Mouse (Mus musculus): ENCODE measurements around the gene Igfn1. TPM values are rescaled to one million over a fixed set of nuclear protein-coding genes. Genes with fewer than 3 reads are reported as not detected.

The Igfn1 gene
- polyA plus RNA-seq, 1 experiment from 2014 or later = not detected

- H3K9me3 ChIP-seq (replicated peaks; ENCODE audit: control insufficient read depth, low read length) = no peaks in the 10 kb centered on the region
- ATAC-seq (replicated peaks; ENCODE audit: insufficient number of reproducible peaks, low FRiP score, low TSS enrichment, low read depth) (no peak), DNase-seq (ENCODE audit: low spot score) (no peak)
- H3K4me2 ChIP-seq (ENCODE audit: low read depth, low read length) = no peak overlapping the region
- no peak overlapping the region for H3K27ac ChIP-seq (replicated peaks; ENCODE audit: low read depth, low read length)
- H3K4me3 ChIP-seq (ENCODE audit: low read depth, low read length) = no peak overlapping the region
- 67% methylated on average over 2 of the region's 2 CpGs for WGBS
- H3K4me1 ChIP-seq (ENCODE audit: control insufficient read depth, insufficient read depth, low read length) = no peaks in the 10 kb centered on the region
- no peak overlapping the region for H3K9ac ChIP-seq (replicated peaks; ENCODE audit: low read length)
- H3K36me3 ChIP-seq (replicated peaks; ENCODE audit: control insufficient read depth, insufficient read depth, low read depth, low read length) = no peaks in the 10 kb centered on the region
- H3K27me3 ChIP-seq (ENCODE audit: control insufficient read depth, insufficient read depth, low read length) = no peaks in the 10 kb centered on the region
Measured at GRCm38 (mm10) chr1:135943713-135944112, 62.4 kb downstream of the Igfn1 start.

- H3K9ac ChIP-seq (replicated peaks; ENCODE audit: low read length) = no peak overlapping the region
- no peaks in the 10 kb centered on the region for H3K27me3 ChIP-seq (ENCODE audit: control insufficient read depth, insufficient read depth, low read length)
- H3K4me2 ChIP-seq (ENCODE audit: low read depth, low read length) = no peak overlapping the region
- no peak for DNase-seq (ENCODE audit: low spot score)
- H3K27ac ChIP-seq (replicated peaks; ENCODE audit: low read depth, low read length) = no peak overlapping the region
- H3K4me1 ChIP-seq (ENCODE audit: control insufficient read depth, insufficient read depth, low read length) = no peaks in the 10 kb centered on the region
- no peak for ATAC-seq (replicated peaks; ENCODE audit: insufficient number of reproducible peaks, low FRiP score, low TSS enrichment, low read depth)
- no peak overlapping the region for H3K4me3 ChIP-seq (ENCODE audit: low read depth, low read length)
- H3K9me3 ChIP-seq (replicated peaks; ENCODE audit: control insufficient read depth, low read length) = no peaks in the 10 kb centered on the region
- H3K36me3 ChIP-seq (replicated peaks; ENCODE audit: control insufficient read depth, insufficient read depth, low read depth, low read length) = no peaks in the 10 kb centered on the region
- WGBS = 20% methylated on average over 7 of the region's 7 CpGs
Measured at GRCm38 (mm10) chr1:135942116-135942515, 64.0 kb downstream of the Igfn1 start.

GRCm38 (mm10) chr1:135941259-135942006 is 64.7 kb downstream of the Igfn1 start:
- no peak overlapping the region for H3K4me3 ChIP-seq (ENCODE audit: low read depth, low read length)
- H3K9ac ChIP-seq (replicated peaks; ENCODE audit: low read length) = no peak overlapping the region
- ATAC-seq (replicated peaks; ENCODE audit: insufficient number of reproducible peaks, low FRiP score, low TSS enrichment, low read depth) (no peak), DNase-seq (ENCODE audit: low spot score) (no peak)
- no peaks in the 10 kb centered on the region for H3K4me1 ChIP-seq (ENCODE audit: control insufficient read depth, insufficient read depth, low read length)
- no peaks in the 10 kb centered on the region for H3K27me3 ChIP-seq (ENCODE audit: control insufficient read depth, insufficient read depth, low read length)
- H3K9me3 ChIP-seq (replicated peaks; ENCODE audit: control insufficient read depth, low read length) = no peaks in the 10 kb centered on the region
- no peaks in the 10 kb centered on the region for H3K36me3 ChIP-seq (replicated peaks; ENCODE audit: control insufficient read depth, insufficient read depth, low read depth, low read length)
- WGBS = 67% methylated on average over 6 of the region's 6 CpGs
- no peak overlapping the region for H3K4me2 ChIP-seq (ENCODE audit: low read depth, low read length)
- H3K27ac ChIP-seq (replicated peaks; ENCODE audit: low read depth, low read length) = no peak overlapping the region

GRCm38 (mm10) chr1:135936091-135936490 is 70.1 kb downstream of the Igfn1 start:
- H3K4me1 ChIP-seq (ENCODE audit: control insufficient read depth, insufficient read depth, low read length) = no peaks in the 10 kb centered on the region
- no peak overlapping the region for H3K4me2 ChIP-seq (ENCODE audit: low read depth, low read length)
- H3K9ac ChIP-seq (replicated peaks; ENCODE audit: low read length) = no peak overlapping the region
- H3K4me3 ChIP-seq (ENCODE audit: low read depth, low read length) = no peak overlapping the region
- ATAC-seq (replicated peaks; ENCODE audit: insufficient number of reproducible peaks, low FRiP score, low TSS enrichment, low read depth) (no peak), DNase-seq (ENCODE audit: low spot score) (no peak)
- no peaks in the 10 kb centered on the region for H3K36me3 ChIP-seq (replicated peaks; ENCODE audit: control insufficient read depth, insufficient read depth, low read depth, low read length)
- no peak overlapping the region for H3K27ac ChIP-seq (replicated peaks; ENCODE audit: low read depth, low read length)
- 76% methylated on average over 1 of the region's 1 CpGs for WGBS
- H3K27me3 ChIP-seq (ENCODE audit: control insufficient read depth, insufficient read depth, low read length) = no peaks in the 10 kb centered on the region
- H3K9me3 ChIP-seq (replicated peaks; ENCODE audit: control insufficient read depth, low read length) = no peaks in the 10 kb centered on the region

- H3K9me3 ChIP-seq (replicated peaks; ENCODE audit: control insufficient read depth, low read length) = no peaks in the 10 kb centered on the region
- H3K4me2 ChIP-seq (ENCODE audit: low read depth, low read length) = no peak overlapping the region
- no peak for DNase-seq (ENCODE audit: low spot score)
- no peaks in the 10 kb centered on the region for H3K36me3 ChIP-seq (replicated peaks; ENCODE audit: control insufficient read depth, insufficient read depth, low read depth, low read length)
- H3K4me3 ChIP-seq (ENCODE audit: low read depth, low read length) = no peak overlapping the region
- no peak overlapping the region for H3K9ac ChIP-seq (replicated peaks; ENCODE audit: low read length)
- H3K4me1 ChIP-seq (ENCODE audit: control insufficient read depth, insufficient read depth, low read length) = no peaks in the 10 kb centered on the region
- no peak for ATAC-seq (replicated peaks; ENCODE audit: insufficient number of reproducible peaks, low FRiP score, low TSS enrichment, low read depth)
- H3K27me3 ChIP-seq (ENCODE audit: control insufficient read depth, insufficient read depth, low read length) = no peaks in the 10 kb centered on the region
- 74% methylated on average over 18 of the region's 18 CpGs for WGBS
- H3K27ac ChIP-seq (replicated peaks; ENCODE audit: low read depth, low read length) = no peak overlapping the region
Measured at GRCm38 (mm10) chr1:135933704-135934293, 72.3 kb downstream of the Igfn1 start.

- H3K9me3 ChIP-seq (replicated peaks; ENCODE audit: control insufficient read depth, low read length) = no peaks in the 10 kb centered on the region
- H3K4me3 ChIP-seq (ENCODE audit: low read depth, low read length) = no peak overlapping the region
- no peak overlapping the region for H3K9ac ChIP-seq (replicated peaks; ENCODE audit: low read length)
- ATAC-seq (replicated peaks; ENCODE audit: insufficient number of reproducible peaks, low FRiP score, low TSS enrichment, low read depth) (no peak), DNase-seq (ENCODE audit: low spot score) (no peak)
- H3K4me2 ChIP-seq (ENCODE audit: low read depth, low read length) = no peak overlapping the region
- H3K4me1 ChIP-seq (ENCODE audit: control insufficient read depth, insufficient read depth, low read length) = no peaks in the 10 kb centered on the region
- no peaks in the 10 kb centered on the region for H3K36me3 ChIP-seq (replicated peaks; ENCODE audit: control insufficient read depth, insufficient read depth, low read depth, low read length)
- 51% methylated on average over 3 of the region's 3 CpGs for WGBS
- no peak overlapping the region for H3K27ac ChIP-seq (replicated peaks; ENCODE audit: low read depth, low read length)
- no peaks in the 10 kb centered on the region for H3K27me3 ChIP-seq (ENCODE audit: control insufficient read depth, insufficient read depth, low read length)
Measured at GRCm38 (mm10) chr1:135929876-135930275, 76.3 kb downstream of the Igfn1 start.

GRCm38 (mm10) chr1:135925848-135926247 is 80.3 kb downstream of the Igfn1 start:
- Histone ChIP-seq H3K27ac (replicated peaks; ENCODE audit: low read depth, low read length) (no peak overlapping the region), H3K4me1 (ENCODE audit: control insufficient read depth, insufficient read depth, low read length) (no peaks in the 10 kb centered on the region), H3K27me3 (ENCODE audit: control insufficient read depth, insufficient read depth, low read length) (0 out of 2 replicates have a peak, but pooled peaks cover 5% of the 10 kb centered on the region), H3K4me2 (ENCODE audit: low read depth, low read length) (no peak overlapping the region), H3K9ac (replicated peaks; ENCODE audit: low read length) (no peak overlapping the region), H3K4me3 (ENCODE audit: low read depth, low read length) (no peak overlapping the region), H3K9me3 (replicated peaks; ENCODE audit: control insufficient read depth, low read length) (no peaks in the 10 kb centered on the region), H3K36me3 (replicated peaks; ENCODE audit: control insufficient read depth, insufficient read depth, low read depth, low read length) (no peaks in the 10 kb centered on the region)
- 72% methylated on average over 5 of the region's 5 CpGs for WGBS
- ATAC-seq (replicated peaks; ENCODE audit: insufficient number of reproducible peaks, low FRiP score, low TSS enrichment, low read depth) (no peak), DNase-seq (ENCODE audit: low spot score) (no peak)

GRCm38 (mm10) chr1:135924377-135924994 is 81.7 kb downstream of the Igfn1 start:
- H3K9me3 ChIP-seq (replicated peaks; ENCODE audit: control insufficient read depth, low read length) = no peaks in the 10 kb centered on the region
- no peak overlapping the region for H3K27ac ChIP-seq (replicated peaks; ENCODE audit: low read depth, low read length)
- no peak overlapping the region for H3K4me3 ChIP-seq (ENCODE audit: low read depth, low read length)
- DNase-seq (ENCODE audit: low spot score) = no peak
- WGBS = 69% methylated on average over 5 of the region's 5 CpGs
- H3K9ac ChIP-seq (replicated peaks; ENCODE audit: low read length) = no peak overlapping the region
- H3K27me3 ChIP-seq (ENCODE audit: control insufficient read depth, insufficient read depth, low read length) = peaks cover 16% of the 10 kb centered on the region
- H3K36me3 ChIP-seq (replicated peaks; ENCODE audit: control insufficient read depth, insufficient read depth, low read depth, low read length) = no peaks in the 10 kb centered on the region
- no peak for ATAC-seq (replicated peaks; ENCODE audit: insufficient number of reproducible peaks, low FRiP score, low TSS enrichment, low read depth)
- H3K4me1 ChIP-seq (ENCODE audit: control insufficient read depth, insufficient read depth, low read length) = no peaks in the 10 kb centered on the region
- H3K4me2 ChIP-seq (ENCODE audit: low read depth, low read length) = no peak overlapping the region
